Mouse (Mus musculus) layer of hippocampus, adult 8-10 months (tissue): ENCODE measurements around the gene Cdc14a. TPM values are rescaled to one million over a fixed set of nuclear protein-coding genes. Genes with fewer than 3 reads are reported as not detected.

Experiments used
- total RNA-seq, 4 experiments: library from RNA; stranded (reverse); gene quantifications; 2 replicates each; pipeline ENCODE4 v1.2.4; 2022

Cdc14a gene
- total RNA-seq, 4 experiments from 2014 or later, result 6.2 to 10.8 (median 7.4) TPM

Other genes starting within 250 kb of the Cdc14a start
- 1 to 10 TPM; 3.7 to 8.8 (median 5.4) TPM for gene Gpr88, start 170.5 kb downstream of the Cdc14a start, total RNA-seq
- 10 to 100 TPM; 55.3 to 62.4 (median 60.2) TPM for gene Rtca, start 84.2 kb upstream of the Cdc14a start, total RNA-seq
- gene Dbt, start 89.0 kb upstream of the Cdc14a start, total RNA-seq, result 10 to 100 TPM; 16.5 to 23.1 (median 18.1) TPM
- gene Lrrc39, start 138.9 kb upstream of the Cdc14a start, total RNA-seq, result under 1 TPM in 3 of 4 experiments, not detected in 1; 0.17 to 0.45 (median 0.31) TPM
- 1 to 10 TPM; 5.9 to 8.6 (median 7.9) TPM for gene Sass6, start 170.9 kb upstream of the Cdc14a start, total RNA-seq
- gene Trmt13, start 190.6 kb upstream of the Cdc14a start, total RNA-seq, result 10 to 100 TPM; 18.4 to 26.2 (median 20.4) TPM
- 10 to 100 TPM; 55.4 to 62.1 (median 59.8) TPM for gene Mfsd14a, start 238.6 kb upstream of the Cdc14a start, total RNA-seq